Mouse (Mus musculus): Measurements from ENCODE around the gene Mslnl.
"Not testable (repeated sequence)": the region's sequence is repeated elsewhere in the genome, so short reads cannot be mapped to it uniquely, and the experiment has no call there.

Gene Mslnl

GRCm38 (mm10) chr17:25735745-25736144 is at the start of gene Mslnl:
Gene Mslnl, plus strand, starts transcription at chr17:25736042.
- no peak for DNase-seq

GRCm38 (mm10) chr17:25686323-25686722 is 49.5 kb upstream of the Mslnl start:
- DNase-seq: no peak

DNA sequence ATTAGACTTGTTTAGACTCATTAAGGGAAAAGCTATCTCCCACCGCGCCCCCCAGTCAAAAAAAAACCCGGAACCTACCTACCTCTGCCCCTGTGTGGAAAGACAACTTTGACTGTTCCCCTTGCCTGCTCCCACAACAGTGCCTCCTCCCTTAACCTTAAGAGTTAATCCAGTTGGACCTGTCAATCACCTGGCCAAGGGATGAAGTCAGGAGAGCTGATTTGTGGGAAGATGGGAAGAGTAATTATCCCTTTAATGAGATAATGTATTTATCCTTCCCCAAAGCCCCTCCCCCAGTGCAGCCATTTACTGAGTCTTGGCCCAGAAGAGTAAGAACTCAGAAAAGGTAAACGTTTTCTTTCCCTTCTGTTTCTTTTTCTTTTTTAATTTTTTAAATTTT is 46.9 kb upstream of the Mslnl start:
- DNase-seq: no peak

- DNase-seq: no peak
Observed at GRCm38 (mm10) chr17:25696263-25696662, 39.6 kb upstream of the Mslnl start.

DNA sequence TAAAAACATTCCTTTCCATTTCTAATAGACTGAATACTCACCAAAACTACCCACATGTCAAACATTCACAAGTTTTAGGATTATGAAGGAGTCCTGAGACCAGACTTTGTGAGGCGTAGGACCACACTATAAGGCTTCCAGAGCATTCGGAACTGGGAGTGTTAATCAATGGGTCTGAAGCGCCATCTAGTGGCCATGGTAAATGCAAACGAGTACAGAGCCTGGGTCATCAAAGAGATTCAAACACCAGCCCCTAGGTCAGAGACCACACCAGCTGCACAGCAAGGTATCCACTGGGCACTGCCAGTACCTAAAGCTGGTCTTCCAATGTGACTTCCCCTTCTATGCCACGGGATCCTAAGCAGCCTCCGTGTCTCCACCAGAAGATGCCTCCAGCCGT is 37.4 kb upstream of the Mslnl start:
- DNase-seq: peak; percentile 52

DNA sequence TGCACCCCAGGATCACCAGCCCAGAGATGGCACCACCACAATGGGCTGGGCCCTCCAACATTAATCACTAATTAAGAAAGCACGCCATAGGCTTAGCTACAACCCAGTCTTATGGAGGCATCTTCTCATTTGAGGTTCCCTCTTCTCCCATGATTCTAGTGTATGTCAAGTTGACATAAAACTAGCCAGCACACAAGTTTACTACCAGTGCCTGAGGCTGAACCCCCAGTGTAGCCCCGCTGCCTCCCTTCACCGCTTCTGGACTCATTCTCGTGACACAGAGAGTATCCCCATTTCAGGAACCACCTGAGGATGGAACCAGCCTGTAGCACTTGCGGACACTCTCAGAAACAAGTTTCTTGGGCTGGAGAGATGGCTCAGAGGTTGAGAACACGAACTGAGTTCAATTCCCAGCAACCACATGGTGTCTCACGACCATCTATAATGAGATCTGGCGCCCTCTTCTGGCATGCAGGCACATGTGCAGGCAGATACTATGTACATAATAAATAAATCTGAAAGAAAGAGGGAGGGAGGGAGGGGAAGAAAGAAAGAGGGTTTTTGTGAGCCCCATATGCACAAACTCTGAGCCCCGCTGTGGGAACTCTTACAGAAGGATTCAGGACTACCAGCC is 34.9 kb upstream of the Mslnl start:
- DNase-seq: no peak

GRCm38 (mm10) chr17:25709994-25710393 is 25.8 kb upstream of the Mslnl start:
- DNase-seq: no peak

GRCm38 (mm10) chr17:25711136-25711535 is 24.7 kb upstream of the Mslnl start:
- no peak for DNase-seq

DNA sequence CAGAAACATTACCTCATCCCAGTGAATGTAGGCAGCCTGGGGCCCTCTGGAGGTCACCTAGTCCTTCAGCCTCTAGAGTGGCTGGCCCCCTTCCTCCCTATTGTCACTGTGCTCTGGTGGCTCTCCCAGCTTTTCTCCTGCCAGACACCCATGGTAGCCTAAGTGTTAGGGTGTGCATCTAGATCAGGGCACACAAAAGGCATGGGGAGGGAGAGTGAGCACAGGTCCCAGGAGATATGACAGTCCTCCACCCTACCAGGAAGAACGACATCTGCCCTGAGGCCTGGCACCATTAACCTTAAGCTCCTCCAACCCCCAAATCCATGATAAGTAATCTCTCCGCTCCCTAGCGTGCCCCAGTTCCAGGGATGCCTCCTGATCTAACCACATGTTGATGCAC is 20.2 kb upstream of the Mslnl start:
- no peak for DNase-seq

- DNase-seq: no peak
Observed at GRCm38 (mm10) chr17:25716130-25716529, 19.7 kb upstream of the Mslnl start.

DNA sequence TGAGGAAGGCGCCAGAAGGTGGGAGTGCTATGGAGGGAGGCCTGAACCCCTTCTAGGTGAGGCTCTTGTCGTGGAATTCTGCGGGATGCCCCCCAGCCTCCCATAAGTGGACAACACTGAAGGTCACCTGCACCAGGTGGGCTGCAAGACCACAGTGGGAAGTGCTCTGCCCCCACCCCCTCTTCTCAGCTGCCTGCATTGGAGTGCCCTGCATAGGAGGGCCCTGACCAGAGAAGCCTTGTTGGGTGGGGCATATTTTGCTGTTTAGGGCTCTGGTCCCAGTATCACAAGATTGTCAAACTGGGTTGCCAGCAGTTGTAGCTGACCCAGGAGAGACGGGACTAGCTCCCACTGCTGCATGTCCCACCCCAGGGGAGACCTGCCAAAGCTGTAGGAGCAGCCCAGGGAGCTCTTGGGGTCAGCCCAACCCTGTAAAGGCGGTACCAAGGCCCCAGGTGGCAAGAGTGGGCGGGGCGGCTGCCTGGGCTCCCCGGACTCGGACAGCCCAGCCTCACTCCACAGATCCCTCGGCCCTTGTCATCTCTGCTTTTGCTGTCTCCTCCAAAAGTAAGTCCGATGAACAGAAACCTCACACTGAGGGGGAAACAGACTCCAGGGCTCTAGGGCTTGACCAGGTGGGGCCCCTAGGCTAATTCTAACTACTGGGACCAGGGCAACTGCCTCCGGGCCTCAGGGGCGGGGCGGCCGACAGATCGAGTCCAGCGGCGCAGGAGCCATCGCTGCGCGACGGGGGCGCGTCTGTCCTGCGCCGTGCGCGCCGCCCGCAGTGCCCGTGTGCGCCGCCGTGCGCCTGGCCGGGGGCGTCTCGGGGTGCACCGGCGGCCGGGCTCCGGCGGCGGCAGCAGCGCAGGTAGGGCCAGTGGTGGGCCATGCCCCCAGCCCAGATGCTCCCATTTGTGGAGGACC is 18.9 kb upstream of the Mslnl start, which contains the start of gene Gng13:
Gene Gng13 (plus strand): TSS at position 461 of the 927 bp plus-strand sequence.
- no peak for DNase-seq

DNA sequence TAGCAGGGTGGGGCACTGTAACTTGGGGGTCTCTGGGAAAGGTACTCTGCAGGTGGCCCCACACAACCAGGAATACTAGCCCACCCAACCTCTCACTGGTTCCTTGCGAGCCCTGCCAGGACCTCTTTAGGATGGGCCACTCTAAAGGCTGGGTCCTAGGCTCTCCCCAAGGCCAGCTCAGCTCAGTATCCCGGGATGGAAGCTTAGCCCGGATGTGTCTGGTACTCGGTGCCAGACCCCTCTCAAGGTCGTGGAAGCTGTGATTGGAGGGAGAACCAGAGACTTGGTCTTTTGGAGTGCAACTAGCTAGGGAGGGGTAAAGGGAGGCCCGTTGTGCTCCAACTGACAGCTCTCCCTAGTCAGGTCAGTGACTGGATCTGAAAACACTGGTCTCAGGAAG is 18.2 kb upstream of the Mslnl start:
- DNase-seq: no peak

GRCm38 (mm10) chr17:25721476-25721875 is 14.4 kb upstream of the Mslnl start:
- no peak for DNase-seq

GRCm38 (mm10) chr17:25723470-25723869 is 12.4 kb upstream of the Mslnl start:
- DNase-seq: no peak

DNA sequence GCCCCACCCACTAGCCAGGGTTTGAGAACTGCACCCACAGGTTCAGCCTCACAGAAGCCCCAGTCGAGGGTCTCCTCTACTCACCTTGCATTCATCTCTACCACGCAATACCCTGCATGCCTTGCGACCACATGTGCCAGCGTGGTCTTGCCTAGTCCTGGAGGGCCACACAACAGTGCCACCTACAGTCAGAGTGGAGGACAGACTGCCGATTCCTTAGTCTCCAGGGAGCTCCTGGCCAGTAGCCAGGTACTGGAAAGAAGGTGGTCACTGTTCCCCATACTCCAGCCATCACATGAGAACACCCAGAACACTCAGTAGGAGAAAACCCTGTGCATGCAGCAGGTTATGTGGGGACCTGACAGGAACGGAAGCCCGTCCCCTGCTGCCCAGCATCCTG is 11.9 kb upstream of the Mslnl start:
- no peak for DNase-seq

DNA sequence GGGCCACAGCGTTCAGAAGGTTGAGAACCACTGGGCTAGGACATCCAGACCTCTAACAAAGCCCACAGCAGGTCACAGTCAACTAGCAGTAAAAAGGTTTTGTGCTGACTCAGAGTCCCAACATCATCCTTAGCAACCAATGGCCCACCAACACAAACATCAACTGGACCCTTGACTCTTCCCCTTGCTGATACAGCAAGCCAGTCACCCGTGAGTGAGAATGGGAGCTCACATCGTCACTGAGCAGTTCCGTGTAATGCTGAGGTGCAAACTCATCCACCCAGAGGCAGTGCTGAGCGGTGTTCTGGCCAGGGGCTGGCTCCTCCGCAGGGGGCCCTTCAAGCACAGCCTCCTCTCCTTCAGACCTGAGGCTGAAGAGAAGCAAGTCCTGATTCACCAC is 10.6 kb upstream of the Mslnl start:
- no peak for DNase-seq

- peak; percentile 100 for DNase-seq
Observed at GRCm38 (mm10) chr17:25727265-25728008, 8.4 kb upstream of the Mslnl start, which contains the start of the genes Chtf18 and Rpusd1. Gene Chtf18, minus strand, starts transcription at chr17:25727419. Gene Rpusd1, plus strand, starts transcription at chr17:25727670.

GRCm38 (mm10) chr17:25728009-25728270 is 7.9 kb upstream of the Mslnl start:
- no peak for DNase-seq

DNA sequence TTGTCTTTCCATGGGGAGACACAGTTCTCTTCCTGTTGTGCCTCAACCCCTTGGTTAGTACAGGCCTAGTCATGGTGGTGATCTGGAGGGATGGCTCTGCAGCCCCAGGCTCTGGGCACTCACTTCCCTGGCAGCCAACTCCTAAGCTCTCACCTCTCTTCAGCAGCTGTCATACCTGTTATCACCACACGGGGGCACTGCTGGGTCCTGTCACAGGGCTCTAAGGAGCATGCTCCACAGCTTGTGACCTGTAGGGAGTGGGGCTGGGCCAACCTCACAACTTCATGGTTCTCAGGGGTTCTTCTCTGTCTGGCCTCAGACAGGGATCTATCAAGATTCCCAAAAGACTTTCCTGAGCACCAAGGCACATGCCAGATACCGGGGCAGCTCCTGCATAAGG is 3.8 kb upstream of the Mslnl start:
- DNase-seq: peak; percentile 79

GRCm38 (mm10) chr17:25735246-25735645 is 596 bp upstream of the Mslnl start:
- DNase-seq: no peak

DNA sequence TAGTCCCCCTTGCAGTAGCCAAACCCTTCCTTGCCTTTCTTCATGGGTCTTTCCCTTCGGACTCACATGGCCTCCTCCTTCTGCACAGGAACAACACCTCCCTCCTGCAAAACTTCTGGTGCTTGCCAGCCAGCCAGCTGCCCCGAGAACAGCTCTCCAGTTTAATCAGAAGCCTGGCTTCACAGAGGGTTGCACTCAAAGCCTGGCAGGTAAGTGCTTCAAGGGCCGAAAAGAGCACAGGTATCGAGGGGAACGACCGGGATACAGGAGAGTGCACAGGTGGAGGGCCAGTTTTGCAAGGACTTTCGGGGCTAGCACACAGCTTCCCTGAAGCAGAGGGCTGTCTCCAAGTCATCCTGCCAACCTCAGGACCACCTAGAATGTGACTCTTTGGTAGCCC is 3.0 kb downstream of the Mslnl start:
- no peak for DNase-seq

GRCm38 (mm10) chr17:25741471-25741870 is 5.6 kb downstream of the Mslnl start:
- DNase-seq: not testable (repeated sequence)

DNA sequence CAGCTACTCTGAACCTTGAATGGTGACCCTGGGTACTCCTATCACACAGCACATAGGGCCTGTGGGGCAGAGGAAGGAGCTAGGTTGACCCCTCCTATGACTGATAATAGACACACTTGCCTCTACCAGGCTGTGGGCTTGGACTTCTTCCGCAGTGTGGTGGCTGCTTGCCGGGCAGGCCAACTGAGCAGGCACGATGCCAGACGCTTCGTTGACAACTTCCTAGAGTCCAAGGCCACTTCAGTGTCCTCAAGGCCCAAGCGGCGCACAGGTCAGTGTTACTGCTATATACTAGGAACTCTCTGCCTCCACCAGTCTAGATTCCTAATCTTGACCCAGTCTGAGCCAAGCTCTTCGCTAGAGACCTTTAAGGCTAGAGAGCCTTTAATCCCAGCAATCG is 8.0 kb downstream of the Mslnl start:
- DNase-seq: no peak

DNA sequence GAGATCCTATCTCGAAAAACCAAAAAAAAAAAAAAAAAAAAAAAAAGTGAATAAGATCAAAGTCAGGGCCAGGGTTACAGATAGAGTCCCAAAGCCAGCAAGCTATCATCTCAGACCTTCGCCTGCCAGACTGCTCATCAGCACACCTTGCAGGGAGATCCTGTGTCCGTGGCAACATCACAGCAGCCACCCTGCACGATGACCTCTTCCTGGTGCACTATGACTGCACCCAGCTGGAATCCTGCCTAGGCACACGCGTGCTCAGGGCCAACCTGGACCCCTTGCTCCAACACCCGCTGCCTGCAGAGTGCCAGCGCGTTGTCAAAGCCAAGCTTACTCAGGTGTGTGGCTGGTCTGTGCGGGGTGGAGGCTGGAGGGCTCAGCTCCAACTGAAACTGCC is 8.5 kb downstream of the Mslnl start:
- no peak for DNase-seq
